Mouse (Mus musculus) testis, postnatal 14 days (tissue): ENCODE data around the gene Sdad1.
"Not testable (repeated sequence)": the region's sequence is repeated elsewhere in the genome, so short reads cannot be mapped to it uniquely, and the experiment has no call there.

Experiments used
- DNase-seq: peaks from one replicate; pipeline ENCODE4 v3.0.0; 2021; ENCODE audit warnings: low spot score

Gene Sdad1

GRCm38 (mm10) chr5:92309681-92310511, at the start of gene Sdad1:
Gene Sdad1, minus strand, starts transcription at chr5:92310479.
- peak; percentile 94 for DNase-seq

- DNase-seq = no peak
Observed at GRCm38 (mm10) chr5:92358767-92359455, 48.6 kb upstream of the Sdad1 start.

- DNase-seq = peak; percentile 64
Observed at GRCm38 (mm10) chr5:92358033-92358432, 47.8 kb upstream of the Sdad1 start.

GRCm38 (mm10) chr5:92353517-92353916, 43.2 kb upstream of the Sdad1 start:
- no peak for DNase-seq

GRCm38 (mm10) chr5:92352716-92353115, 42.4 kb upstream of the Sdad1 start:
- DNase-seq = not testable (repeated sequence)

- no peak for DNase-seq
Observed at GRCm38 (mm10) chr5:92349731-92350130, 39.5 kb upstream of the Sdad1 start.

GRCm38 (mm10) chr5:92348794-92349413, 38.6 kb upstream of the Sdad1 start, which contains the start of gene Cxcl10:
Gene Cxcl10, minus strand, starts transcription at chr5:92348889.
- peak; percentile 16 for DNase-seq

- DNase-seq = no peak
Observed at GRCm38 (mm10) chr5:92345006-92345405, 34.7 kb upstream of the Sdad1 start.

- DNase-seq = no peak
Observed at GRCm38 (mm10) chr5:92340606-92341005, 30.3 kb upstream of the Sdad1 start.

- no peak for DNase-seq
Observed at GRCm38 (mm10) chr5:92336743-92337142, 26.5 kb upstream of the Sdad1 start.

GRCm38 (mm10) chr5:92332359-92332840, 22.1 kb upstream of the Sdad1 start:
- DNase-seq = peak; percentile 35

- no peak for DNase-seq
Observed at GRCm38 (mm10) chr5:92331635-92332338, 21.5 kb upstream of the Sdad1 start, which contains the start of gene Art3. Gene Art3, plus strand, starts transcription at chr5:92331827.

GRCm38 (mm10) chr5:92331122-92331521, 20.8 kb upstream of the Sdad1 start:
- DNase-seq = no peak

- no peak for DNase-seq
Observed at GRCm38 (mm10) chr5:92327929-92328328, 17.6 kb upstream of the Sdad1 start, which contains the start of gene Cxcl9. Gene Cxcl9, minus strand, starts transcription at chr5:92328079.

GRCm38 (mm10) chr5:92327367-92327766, 17.1 kb upstream of the Sdad1 start:
- DNase-seq = no peak

GRCm38 (mm10) chr5:92323264-92323663, 13.0 kb upstream of the Sdad1 start:
- DNase-seq = peak; percentile 65

GRCm38 (mm10) chr5:92322612-92323011, 12.3 kb upstream of the Sdad1 start:
- no peak for DNase-seq

GRCm38 (mm10) chr5:92321631-92322400, 11.5 kb upstream of the Sdad1 start:
- DNase-seq = no peak

GRCm38 (mm10) chr5:92318596-92318995, 8.3 kb upstream of the Sdad1 start:
- no peak for DNase-seq

- no peak for DNase-seq
Observed at GRCm38 (mm10) chr5:92318119-92318518, 7.8 kb upstream of the Sdad1 start.

GRCm38 (mm10) chr5:92313776-92314175, 3.5 kb upstream of the Sdad1 start:
- DNase-seq = no peak
